In the genomic region with DNA sequence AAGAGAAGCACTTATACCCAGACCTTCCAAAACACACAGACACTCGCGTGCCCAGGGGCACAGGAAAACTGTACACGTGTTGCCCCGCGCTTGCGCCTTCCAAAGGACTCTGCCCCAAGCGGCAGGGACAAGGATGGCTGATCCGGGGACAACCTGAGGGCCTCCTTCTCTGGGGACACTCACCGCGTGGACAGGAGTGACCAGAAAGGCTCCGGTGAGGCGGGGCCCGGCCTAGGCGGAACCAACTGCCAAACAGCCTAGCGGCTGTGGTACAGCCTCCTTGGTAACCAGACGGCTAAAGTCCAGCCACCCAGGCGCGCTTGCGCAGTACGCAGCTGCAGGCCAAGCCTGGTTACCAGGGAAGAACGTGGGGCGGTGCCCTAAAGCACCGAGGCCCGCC, we compare ENCODE assay signal across 8 mouse cellular contexts. TPM values are rescaled to one million over a fixed set of nuclear protein-coding genes. Genes with fewer than 3 reads are reported as not detected.
DNase-seq lines count a peak whose midpoint lies in the region; ATAC-seq lines count a peak whose summit lies in the region.

A gene (plus strand): TSS at position 112 of the 400 bp plus-strand sequence.
A gene (minus strand): TSS at position 331 of the 400 bp plus-strand sequence.

- peak within 1 kb of the TSS; percentile 65 for H3K9ac ChIP-seq in embryonic facial prominence, embryonic 15.5 days
- H3K9ac ChIP-seq in kidney, embryonic 15.5 days, result peak within 1 kb of the TSS; percentile 65

- DNase-seq in 416B (ENCODE audit: low read depth) (peak; percentile 95), liver (peak; percentile 90)
- DNase-seq in adrenal gland, postnatal 4 days (ENCODE audit: low spot score in 2 of 2), result peak; percentile 77 to 88
- peak; percentile 97 for DNase-seq in heart, embryonic 10.5 days (ENCODE audit: low spot score)
- DNase-seq in spleen, postnatal 4 days (ENCODE audit: low spot score in 2 of 2), result peak; percentile 79 to 88

- H3K4me3 ChIP-seq in embryonic facial prominence, embryonic 15.5 days (replicated peaks), result peak within 1 kb of the TSS; percentile 67
- peak within 1 kb of the TSS; percentile 65 for H3K4me3 ChIP-seq in heart, embryonic 10.5 days
- H3K4me3 ChIP-seq in kidney, embryonic 15.5 days (replicated peaks), result peak within 1 kb of the TSS; percentile 57

- peak within 1 kb of the TSS; percentile 85 for H3K27ac ChIP-seq in embryonic facial prominence, embryonic 15.5 days (replicated peaks)
- H3K27ac ChIP-seq in heart, embryonic 10.5 days, result peak within 1 kb of the TSS; percentile 87
- H3K27ac ChIP-seq in kidney, embryonic 15.5 days, result peak within 1 kb of the TSS; percentile 87

- H3K27me3 ChIP-seq in embryonic facial prominence, embryonic 15.5 days, result no peaks in the 10 kb centered on the region
- peaks cover 4% of the 10 kb centered on the region; the same call in 1 of the 2 replicates for H3K27me3 ChIP-seq in heart, embryonic 10.5 days (ENCODE audit: insufficient read depth, poor library complexity, severe bottlenecking)
- H3K27me3 ChIP-seq in kidney, embryonic 15.5 days, result no peaks in the 10 kb centered on the region

- H3K4me1 ChIP-seq in embryonic facial prominence, embryonic 15.5 days, result peaks cover 67% of the 10 kb centered on the region
- peaks cover 61% of the 10 kb centered on the region for H3K4me1 ChIP-seq in heart, embryonic 10.5 days
- peaks cover 73% of the 10 kb centered on the region for H3K4me1 ChIP-seq in kidney, embryonic 15.5 days

- peak within 1 kb of the TSS; percentile 78 for H3K4me2 ChIP-seq in embryonic facial prominence, embryonic 15.5 days (replicated peaks)
- peak within 1 kb of the TSS; percentile 82 for H3K4me2 ChIP-seq in kidney, embryonic 15.5 days

- no peaks in the 10 kb centered on the region for H3K9me3 ChIP-seq in embryonic facial prominence, embryonic 15.5 days (replicated peaks)
- H3K9me3 ChIP-seq in heart, embryonic 10.5 days, result no peaks in the 10 kb centered on the region
- H3K9me3 ChIP-seq in kidney, embryonic 15.5 days (replicated peaks), result no peaks in the 10 kb centered on the region

- no peaks in the 10 kb centered on the region for H3K36me3 ChIP-seq in embryonic facial prominence, embryonic 15.5 days
- no peaks in the 10 kb centered on the region for H3K36me3 ChIP-seq in heart, embryonic 10.5 days
- H3K36me3 ChIP-seq in kidney, embryonic 15.5 days, result 0 out of 2 replicates have a peak, but pooled peaks cover under 1% of the 10 kb centered on the region

- peak; percentile 89 for ATAC-seq in embryonic facial prominence, embryonic 15.5 days (ENCODE audit: insufficient number of reproducible peaks, low FRiP score, low TSS enrichment, low read depth)
- ATAC-seq in kidney, embryonic 15.5 days (replicated peaks; ENCODE audit: low FRiP score), result peak; percentile 84
- peak; percentile 75 for ATAC-seq in monocyte, adult 5-6 weeks (replicated peaks; ENCODE audit: insufficient number of reproducible peaks, low FRiP score, low TSS enrichment, poor library complexity, severe bottlenecking)

- under 1% methylated on average over 24 of the region's 24 CpGs for WGBS in embryonic facial prominence, embryonic 15.5 days
- 0% methylated on average over 24 of the region's 24 CpGs for WGBS in heart, embryonic 10.5 days
- under 1% methylated on average over 24 of the region's 24 CpGs for WGBS in kidney, embryonic 15.5 days

RNA-seq across cellular contexts. Expression of the first gene that starts in this region (rescaled TPM):
- total RNA-seq in adrenal gland, postnatal 4 days (2021), result 10 to 100 TPM; 43.5 to 44.1 TPM
- 34.7 and 44.1 TPM in 2 replicates for polyA plus RNA-seq in embryonic facial prominence, embryonic 15.5 days (2015; fragmentation: Nextera tagmentation; extraction: Ambion mirVana)
- 4.8 and 7.8 TPM in 2 replicates for polyA plus RNA-seq in heart, embryonic 10.5 days (2016; fragmentation: Nextera tagmentation; extraction: Ambion mirVana)
- polyA plus RNA-seq in kidney, embryonic 15.5 days (2015; fragmentation: Nextera tagmentation; extraction: Ambion mirVana), result 27.9 and 30.6 TPM in 2 replicates
- 2.7 to 3.3 TPM (median 3.2 TPM) in 3 replicates for total RNA-seq in monocyte, adult 5-6 weeks (2017)

RNA-seq across cellular contexts. Expression of the second gene that starts in this region (rescaled TPM):
- 10 to 100 TPM; 29.8 to 30.2 TPM for total RNA-seq in adrenal gland, postnatal 4 days (2021)
- 75.6 and 87.0 TPM in 2 replicates for polyA plus RNA-seq in embryonic facial prominence, embryonic 15.5 days (2015; fragmentation: Nextera tagmentation; extraction: Ambion mirVana)
- polyA plus RNA-seq in heart, embryonic 10.5 days (2016; fragmentation: Nextera tagmentation; extraction: Ambion mirVana), result 42.0 and 46.2 TPM in 2 replicates
- 55.5 and 56.8 TPM in 2 replicates for polyA plus RNA-seq in kidney, embryonic 15.5 days (2015; fragmentation: Nextera tagmentation; extraction: Ambion mirVana)
- 1.5 to 6.5 TPM in 2 of 3 replicates, not detected in the other for total RNA-seq in monocyte, adult 5-6 weeks (2017)

Comparison
In these comparisons a context has a peak if more than half of its experiments do, and no peak if none do; other contexts are left out.
1. Peak in every context shown above with its lines: DNase-seq, ATAC-seq, H3K4me3 ChIP-seq and H3K27ac ChIP-seq.
2. RNA of the first gene that starts in this region (total RNA-seq): 43.5 to 44.1 TPM in adrenal gland, postnatal 4 days; 2.7 to 3.3 TPM in monocyte, adult 5-6 weeks; every median in the first group is over 10 times any median in the second.